Mouse (Mus musculus) heart, adult 2 months (tissue): ENCODE measurements around the gene Psmd5.

Source experiments
- CTCF ChIP-seq: fragments of 200-600 bp; IDR thresholded peaks from 2 replicates; pipeline ENCODE4 v1.8.1; 2022; ENCODE audit warnings: antibody characterized with exemption, mild to moderate bottlenecking, moderate library complexity
- EP300 ChIP-seq: fragments of 200-500 bp; IDR thresholded peaks from 2 replicates; pipeline ENCODE4 v1.6.1; 2011; ENCODE audit warnings: low read depth, low read length, control low read depth; ENCODE audit not compliant: insufficient read depth

- TF ChIP-seq EP300 (no peak), CTCF (no peak)
These were observed 28.4 kb upstream of the Psmd5 start for GRCm38 (mm10) chr2:34903191-34903590.
